Mouse (Mus musculus) heart, postnatal 36 days (tissue): ENCODE results near the gene Dgki. TPM values are rescaled to one million over a fixed set of nuclear protein-coding genes. Genes with fewer than 3 reads are reported as not detected.

Experiments used
- DNase-seq, 2 experiments: peaks; one replicate each; pipeline ENCODE4 v3.0.0; 2021 to 2022
- intact Hi-C: fragments of 180-260 bp; cut with DNase I; formaldehyde crosslinking; loops from one replicate; pipeline ENCODE4 v1.15.1; 2025
- total RNA-seq, 2 experiments: library from RNA; stranded (reverse); gene quantifications; 2 replicates each; pipeline ENCODE4 v1.2.3; 2021

The Dgki gene
- total RNA-seq = under 1 TPM; 0.30 to 0.36 TPM

GRCm38 (mm10) chr6:37299562-37300390, at the start of gene Dgki:
Dgki (minus strand) TSS chr6:37300184.
- peak; percentile 2 to 13 for DNase-seq
- intact Hi-C loops = no loop called here

GRCm38 (mm10) chr6:37347606-37348005, 47.6 kb upstream of the Dgki start:
- DNase-seq = no peak
- intact Hi-C loops = no loop called here

- intact Hi-C loops = no loop called here
Observed at GRCm38 (mm10) chr6:37338055-37338454, 38.1 kb upstream of the Dgki start.

GRCm38 (mm10) chr6:37336831-37337260, 36.9 kb upstream of the Dgki start:
- DNase-seq = no peak
- intact Hi-C loops = no loop called here

More at GRCm38 (mm10) chr6:37338055-37338454, 38.1 kb upstream of the Dgki start:
- no peak for DNase-seq

- intact Hi-C loops = no loop called here
- no peak for DNase-seq
Observed at GRCm38 (mm10) chr6:37336381-37336780, 36.4 kb upstream of the Dgki start.

GRCm38 (mm10) chr6:37332846-37333245, 32.9 kb upstream of the Dgki start:
- intact Hi-C loops = no loop called here
- no peak for DNase-seq

- intact Hi-C loops = no loop called here
- DNase-seq = no peak
Observed at GRCm38 (mm10) chr6:37329901-37330864, 30.2 kb upstream of the Dgki start.

- DNase-seq = no peak
- intact Hi-C loops = no loop called here
Observed at GRCm38 (mm10) chr6:37329376-37329775, 29.4 kb upstream of the Dgki start.

- intact Hi-C loops = no loop called here
- DNase-seq = no peak
Observed at GRCm38 (mm10) chr6:37328671-37329070, 28.7 kb upstream of the Dgki start.

- intact Hi-C loops = no loop called here
- no peak for DNase-seq
Observed at GRCm38 (mm10) chr6:37327519-37327918, 27.5 kb upstream of the Dgki start.

- DNase-seq = no peak
- intact Hi-C loops = no loop called here
Observed at GRCm38 (mm10) chr6:37326603-37326955, 26.6 kb upstream of the Dgki start.

GRCm38 (mm10) chr6:37325906-37326602, 26.1 kb upstream of the Dgki start:
- intact Hi-C loops = no loop called here
- no peak for DNase-seq

GRCm38 (mm10) chr6:37325076-37325475, 25.1 kb upstream of the Dgki start:
- no peak for DNase-seq
- intact Hi-C loops = no loop called here

GRCm38 (mm10) chr6:37322641-37323040, 22.7 kb upstream of the Dgki start:
- intact Hi-C loops = no loop called here
- DNase-seq = no peak

GRCm38 (mm10) chr6:37322088-37322487, 22.1 kb upstream of the Dgki start:
- intact Hi-C loops = no loop called here

GRCm38 (mm10) chr6:37317904-37318303, 17.9 kb upstream of the Dgki start:
- DNase-seq = no peak
- intact Hi-C loops = no loop called here

More at GRCm38 (mm10) chr6:37322088-37322487, 22.1 kb upstream of the Dgki start:
- no peak for DNase-seq

- no peak for DNase-seq
Observed at GRCm38 (mm10) chr6:37315440-37315839, 15.5 kb upstream of the Dgki start.

GRCm38 (mm10) chr6:37310601-37311000, 10.6 kb upstream of the Dgki start:
- DNase-seq = no peak
- intact Hi-C loops = no loop called here

More at GRCm38 (mm10) chr6:37315440-37315839, 15.5 kb upstream of the Dgki start:
- intact Hi-C loops = no loop called here

GRCm38 (mm10) chr6:37306616-37307015, 6.6 kb upstream of the Dgki start:
- DNase-seq = no peak
- intact Hi-C loops = no loop called here

- DNase-seq = no peak
- intact Hi-C loops = no loop called here
Observed at GRCm38 (mm10) chr6:37300492-37300891, 508 bp upstream of the Dgki start.

GRCm38 (mm10) chr6:37298982-37299381, 1.0 kb downstream of the Dgki start:
- no peak for DNase-seq
- intact Hi-C loops = no loop called here
